Mouse (Mus musculus) right cerebral cortex, adult 2 months (tissue): ENCODE data around the gene Cacna2d2.
A peak's percentile ranks its signal among the peaks of the same experiment; 100 is the strongest.

Experiments
- DNase-seq, 2 experiments: peaks; one replicate each; pipeline ENCODE4 v3.0.0; 2021 to 2022; ENCODE audit warnings: low spot score in 2 of 2

The Cacna2d2 gene

DNA sequence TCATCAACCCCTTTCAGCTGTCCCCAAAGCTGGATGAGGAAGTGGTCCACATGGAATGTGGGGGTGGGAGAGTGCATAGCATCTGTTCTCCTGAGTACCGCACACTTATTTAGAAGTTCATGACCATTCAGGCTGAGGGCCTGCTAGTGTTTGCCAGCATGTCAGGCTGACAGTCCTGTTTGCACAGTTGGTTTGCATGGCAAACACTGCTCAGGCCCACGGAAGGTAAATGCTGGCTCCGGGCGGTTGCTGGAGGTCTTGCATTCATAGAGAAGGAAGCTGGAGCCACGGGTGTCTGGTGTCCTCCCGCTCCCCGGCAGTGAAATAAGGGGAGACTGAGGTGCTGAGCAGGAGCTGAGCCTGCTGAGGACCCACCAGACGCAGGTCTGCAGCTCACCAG is 53.7 kb downstream of the Cacna2d2 start:
- no peak for DNase-seq

DNA sequence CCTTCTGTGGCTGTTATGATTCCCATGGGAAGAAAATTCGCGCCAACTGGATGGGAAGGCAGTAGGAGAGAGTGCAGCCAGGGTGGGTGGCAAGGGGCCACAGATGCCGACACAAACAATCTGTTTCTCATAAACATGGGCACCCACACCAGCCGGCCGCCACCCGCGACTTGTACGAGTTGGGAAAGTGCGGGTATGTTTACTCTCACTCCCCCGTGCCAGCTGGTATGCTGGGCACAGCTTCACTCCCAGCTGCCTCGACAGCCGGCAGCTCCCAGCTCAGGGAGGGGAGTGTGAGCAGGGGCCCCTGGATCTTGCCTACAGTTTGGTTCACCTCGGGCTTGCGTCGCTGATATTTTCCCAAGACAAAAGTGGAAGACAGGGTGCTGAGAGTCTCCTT is 57.3 kb downstream of the Cacna2d2 start:
- peak; percentile 85 to 86 for DNase-seq

DNA sequence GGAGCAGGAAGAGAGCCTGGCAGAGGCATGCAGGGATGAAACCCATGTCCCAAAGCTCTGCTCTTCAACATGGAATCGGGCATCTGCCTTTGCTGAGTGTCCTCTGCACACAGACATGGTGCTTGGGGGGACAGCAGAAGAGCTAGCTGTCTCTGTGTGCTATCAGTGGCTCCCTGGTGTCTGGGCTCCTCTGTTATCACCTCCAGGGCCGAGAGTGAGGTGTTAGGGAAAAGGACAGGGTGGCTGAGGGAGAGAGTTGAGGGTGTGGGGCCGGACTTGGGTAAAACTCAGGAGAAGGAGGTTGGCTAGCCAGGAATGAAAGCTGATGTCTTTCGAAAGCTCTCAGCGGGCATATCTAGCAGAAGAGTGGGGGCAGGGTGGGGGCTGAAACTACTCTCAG is 63.5 kb downstream of the Cacna2d2 start:
- DNase-seq = no peak

DNA sequence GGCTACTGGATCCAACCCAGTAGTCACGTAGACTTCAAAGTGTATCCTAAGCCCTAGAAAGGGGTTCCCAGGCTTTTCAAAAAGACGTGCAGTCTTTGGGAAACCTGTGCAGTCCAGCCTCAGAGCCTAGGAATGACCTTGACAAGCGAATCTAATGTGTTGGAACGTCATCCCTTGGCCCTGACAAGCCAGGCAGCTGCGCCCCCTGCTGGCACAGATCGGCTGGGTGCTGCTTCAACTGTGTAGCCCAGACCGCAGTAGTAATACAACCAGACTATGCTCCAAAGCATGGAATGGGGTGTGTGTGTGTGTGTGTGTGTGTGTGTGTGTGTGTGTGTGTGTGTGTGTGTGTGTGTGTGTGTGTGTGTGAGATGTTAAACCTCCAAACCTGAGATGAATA is 64.1 kb downstream of the Cacna2d2 start:
- DNase-seq = peak; percentile 82 to 84

DNA sequence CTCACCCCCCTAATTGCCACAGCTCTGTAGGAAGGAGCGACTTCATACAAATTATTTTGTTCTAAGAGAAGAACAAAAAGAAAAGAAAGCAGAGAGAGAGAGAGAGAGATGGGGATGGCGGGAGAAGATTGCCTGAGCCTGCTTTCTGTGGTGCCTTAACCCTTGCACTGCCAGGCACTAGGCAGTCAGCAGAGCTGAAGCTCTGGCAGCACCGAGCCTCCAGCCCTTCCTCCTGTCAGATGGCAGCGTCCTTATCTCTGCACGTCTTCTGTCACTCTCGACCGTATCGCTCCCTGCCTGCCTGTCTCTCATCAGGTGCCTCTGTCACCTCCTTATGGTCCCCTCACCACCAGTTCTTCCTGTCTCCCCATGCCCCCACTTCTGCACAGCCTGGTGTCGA is 64.7 kb downstream of the Cacna2d2 start:
- no peak for DNase-seq

DNA sequence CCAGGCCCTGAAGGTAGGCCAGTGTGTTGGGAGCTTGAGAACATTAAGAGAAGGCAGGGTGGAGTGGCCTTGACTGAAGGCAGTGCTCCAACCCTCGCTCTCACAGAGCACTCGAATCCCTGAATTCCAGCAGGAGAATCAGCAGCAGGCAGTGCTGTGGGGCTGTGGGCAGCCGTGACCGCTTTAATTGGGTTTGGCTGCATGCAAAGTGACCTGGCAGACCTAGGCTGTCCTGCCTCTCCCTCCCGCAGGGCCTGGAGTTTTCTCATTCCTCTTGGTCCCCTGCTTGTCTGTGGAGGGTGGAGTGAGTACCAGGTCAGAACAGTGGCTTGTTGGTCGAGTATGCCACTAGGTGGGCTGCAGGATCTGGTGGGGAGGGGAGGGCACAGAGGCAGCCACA is 66.2 kb downstream of the Cacna2d2 start:
- no peak for DNase-seq

DNA sequence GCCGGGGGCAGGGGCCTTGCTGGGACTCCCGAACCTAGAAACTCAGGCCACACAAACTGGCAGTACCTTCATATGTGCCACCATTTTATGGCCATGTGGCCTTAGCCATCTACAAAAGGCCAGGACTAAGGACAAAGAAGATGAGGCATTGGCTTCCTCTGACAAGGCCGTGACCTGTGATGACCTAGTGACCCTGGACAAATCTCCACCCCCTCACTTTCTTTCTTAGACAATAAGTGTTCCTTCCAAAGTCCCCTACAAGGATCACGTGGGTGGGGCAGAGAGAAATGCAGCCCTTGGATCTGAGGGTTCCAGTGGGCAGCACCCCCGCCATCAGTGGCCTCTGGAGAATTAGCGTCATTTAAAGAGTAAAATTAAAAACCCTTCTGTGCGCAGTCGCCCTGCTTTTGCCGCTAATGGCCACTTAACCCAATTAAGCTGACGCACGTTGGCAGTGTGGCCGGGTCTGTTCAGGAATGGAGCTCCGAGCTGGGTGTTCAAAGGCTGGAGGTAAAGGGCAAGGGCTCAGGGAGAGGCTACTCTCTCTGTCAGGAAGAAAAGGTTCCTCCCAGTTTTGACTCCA is 69.9 kb downstream of the Cacna2d2 start:
- no peak for DNase-seq

DNA sequence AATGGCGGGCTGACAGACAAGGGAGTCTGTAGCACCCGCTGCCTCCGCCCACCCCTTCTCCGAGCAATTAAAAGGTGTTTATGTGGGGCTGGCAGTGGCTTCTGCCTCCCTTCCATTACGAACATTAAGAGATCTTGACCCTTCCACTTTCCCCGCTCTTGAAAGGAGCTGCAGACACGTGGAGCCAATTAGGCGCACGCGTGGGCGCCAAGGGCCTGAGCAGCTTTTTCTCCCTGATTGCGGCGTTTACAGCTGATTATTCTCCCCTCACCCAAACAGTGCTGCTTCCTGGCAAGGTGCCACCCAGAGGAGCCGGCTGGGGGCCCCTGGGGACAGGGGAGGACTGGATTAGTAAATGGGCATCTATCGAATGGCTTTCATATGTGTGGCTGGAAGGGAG is 71.0 kb downstream of the Cacna2d2 start:
- no peak for DNase-seq

DNA sequence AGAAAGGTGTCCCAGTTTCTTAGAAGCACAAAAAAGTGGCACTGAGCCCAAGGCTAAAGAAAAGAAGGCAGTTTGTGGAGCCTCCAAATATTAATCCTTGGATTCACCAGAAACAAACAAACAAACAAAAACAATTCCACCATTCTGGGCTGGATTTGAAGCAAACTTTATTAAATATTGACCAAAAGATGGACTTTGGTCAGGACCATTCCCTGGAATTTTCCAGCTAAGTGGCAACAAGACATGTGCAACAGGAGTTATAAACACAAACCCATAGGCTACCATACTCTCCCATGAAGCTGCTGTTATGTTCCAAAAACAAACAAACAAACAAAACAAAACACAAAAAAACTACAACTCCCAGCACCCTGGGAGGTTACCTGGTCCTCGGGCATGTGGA is 74.6 kb downstream of the Cacna2d2 start:
- DNase-seq = no peak

DNA sequence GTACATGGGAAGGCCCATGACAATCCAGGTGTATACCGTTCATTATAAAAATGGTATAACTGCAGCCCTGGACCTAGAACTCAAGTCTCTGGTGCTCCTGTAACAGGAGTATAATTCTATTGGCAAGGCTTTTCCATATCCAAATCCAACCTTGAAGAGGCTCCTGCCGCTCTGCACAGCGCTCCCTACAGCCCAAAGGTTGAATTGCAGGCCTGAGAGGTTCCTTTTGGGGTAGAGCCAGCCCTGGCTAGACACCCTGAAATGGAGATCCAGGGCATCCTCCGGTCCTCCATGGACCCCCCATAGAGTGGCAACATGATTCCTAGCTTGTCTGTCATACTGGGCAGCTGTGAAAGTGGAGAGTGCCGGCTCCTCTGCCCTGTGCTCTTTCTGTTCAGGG is 79.6 kb downstream of the Cacna2d2 start:
- DNase-seq = no peak

DNA sequence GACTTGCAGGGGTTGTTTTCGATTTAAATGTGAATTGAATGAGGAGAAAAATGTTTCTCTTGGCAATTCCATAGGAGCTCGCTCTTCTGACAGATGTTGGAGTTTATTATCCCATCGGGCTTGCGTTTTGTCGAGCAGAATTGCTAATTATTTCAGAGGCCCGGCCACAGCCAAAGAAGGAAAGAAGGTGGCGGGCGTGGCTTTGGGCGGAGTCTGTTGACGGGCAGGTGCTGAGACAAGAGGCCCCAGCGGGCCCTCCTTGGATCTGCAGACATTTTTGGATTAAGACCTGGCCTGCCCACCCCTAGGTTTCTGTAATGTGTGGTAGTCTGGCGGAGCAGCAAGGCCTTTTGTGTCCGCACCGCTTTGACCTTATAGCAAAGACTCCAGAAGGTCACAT is 80.2 kb downstream of the Cacna2d2 start:
- DNase-seq = no peak

DNA sequence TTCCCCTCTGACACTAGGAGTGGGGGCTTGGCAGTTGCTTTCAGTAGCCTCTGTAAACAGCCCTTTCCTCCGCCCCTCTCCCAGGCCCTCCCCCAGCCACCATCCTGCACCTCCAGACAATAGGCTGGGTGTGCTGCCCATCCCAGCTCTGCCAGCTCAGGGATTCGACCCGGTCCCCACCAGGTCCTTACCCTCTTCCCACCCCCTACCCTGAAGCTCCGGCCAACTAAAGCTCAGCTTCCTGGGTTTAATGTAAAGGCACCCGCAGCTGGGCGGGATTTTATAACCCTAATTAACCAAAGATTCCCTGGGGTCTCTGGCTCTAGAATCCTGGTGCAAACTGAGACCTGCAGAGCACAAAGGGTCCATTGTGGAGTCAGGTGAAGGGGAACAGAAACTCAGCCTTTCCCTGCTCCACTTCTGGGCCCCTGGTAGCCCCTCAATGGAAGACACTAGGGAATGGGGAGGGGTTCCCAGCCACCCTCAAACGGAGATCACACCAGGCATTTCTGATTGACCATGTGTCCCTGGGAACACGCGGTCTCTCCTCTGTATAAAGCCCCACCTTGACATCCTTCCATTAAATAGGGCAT is 81.2 kb downstream of the Cacna2d2 start:
- no peak for DNase-seq

DNA sequence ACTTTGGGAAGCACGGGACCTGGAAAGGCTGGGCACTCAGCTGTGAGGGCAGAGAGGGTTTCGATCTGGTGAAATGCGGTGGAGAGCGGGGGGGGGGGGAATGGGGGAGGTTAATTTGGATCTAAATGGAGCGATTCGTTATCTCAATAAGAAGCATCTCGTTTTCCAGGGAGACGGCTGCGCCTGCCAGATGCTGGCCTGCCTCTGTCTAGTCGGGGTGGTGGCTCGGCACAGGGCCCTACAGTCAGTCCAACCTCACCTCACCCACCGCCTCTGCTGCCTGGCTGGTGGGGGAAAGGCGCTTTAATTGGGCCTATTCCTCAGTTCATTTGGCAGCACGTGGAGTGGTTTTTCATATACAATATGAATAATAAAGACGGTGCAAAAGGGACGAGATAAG is 81.9 kb downstream of the Cacna2d2 start:
- no peak for DNase-seq

DNA sequence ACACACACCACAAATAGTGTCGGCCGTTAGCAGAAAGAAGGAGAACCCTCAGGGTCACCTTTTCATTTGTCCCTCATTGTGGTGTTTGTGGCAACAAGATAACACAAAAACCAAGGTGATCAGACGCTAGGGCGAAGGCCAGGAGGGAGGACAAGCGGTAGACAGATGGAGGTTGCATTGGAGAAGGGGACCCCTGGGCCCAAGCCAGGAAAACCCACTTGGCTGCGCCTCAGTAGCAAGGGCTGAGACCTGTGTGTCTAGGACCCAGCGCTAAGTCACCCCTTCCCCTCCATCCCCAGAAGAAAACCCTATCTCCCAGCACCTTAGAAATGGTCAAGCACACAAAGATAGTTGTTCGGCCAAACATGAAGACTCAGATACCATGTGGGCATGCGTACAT is 82.6 kb downstream of the Cacna2d2 start:
- DNase-seq = no peak

DNA sequence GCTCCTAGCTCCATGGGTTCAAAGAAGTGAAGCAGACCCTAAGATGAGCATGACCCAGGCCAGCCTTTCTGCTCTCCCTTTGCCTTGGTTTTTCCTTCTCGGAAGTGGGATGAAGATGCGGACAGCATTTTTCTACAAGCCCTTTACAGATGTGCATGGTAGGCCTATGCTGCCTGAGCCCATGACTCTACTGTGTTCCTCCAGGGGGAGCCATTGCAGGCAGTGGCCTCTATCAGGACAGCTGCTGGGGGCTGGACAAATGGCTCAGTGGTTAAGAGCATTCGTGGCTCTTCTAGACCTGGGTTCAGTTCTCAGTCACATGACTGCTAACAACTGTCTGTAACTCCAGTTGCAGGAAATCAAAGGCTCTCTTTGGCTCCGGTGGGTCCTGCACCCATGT is 83.4 kb downstream of the Cacna2d2 start:
- no peak for DNase-seq

DNA sequence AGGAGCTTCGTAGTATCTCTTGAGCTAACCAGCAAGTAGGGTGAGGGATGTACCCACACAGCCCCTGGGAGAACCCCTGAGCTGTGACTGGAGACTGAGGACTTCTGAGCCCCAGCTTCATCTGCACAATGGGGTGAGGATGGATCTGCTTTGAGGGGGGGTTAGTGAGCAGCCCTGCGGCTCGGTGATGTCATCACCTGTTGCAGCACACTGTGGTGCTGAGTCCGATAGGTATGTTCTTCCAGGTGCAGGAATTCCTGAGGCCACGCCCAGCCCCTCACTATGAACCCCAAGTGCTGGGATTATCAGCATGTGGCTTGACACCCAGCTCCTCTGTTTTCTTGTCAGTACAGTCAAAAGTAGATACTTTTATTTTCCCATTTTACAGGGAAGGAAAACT is 84.3 kb downstream of the Cacna2d2 start:
- DNase-seq = no peak

DNA sequence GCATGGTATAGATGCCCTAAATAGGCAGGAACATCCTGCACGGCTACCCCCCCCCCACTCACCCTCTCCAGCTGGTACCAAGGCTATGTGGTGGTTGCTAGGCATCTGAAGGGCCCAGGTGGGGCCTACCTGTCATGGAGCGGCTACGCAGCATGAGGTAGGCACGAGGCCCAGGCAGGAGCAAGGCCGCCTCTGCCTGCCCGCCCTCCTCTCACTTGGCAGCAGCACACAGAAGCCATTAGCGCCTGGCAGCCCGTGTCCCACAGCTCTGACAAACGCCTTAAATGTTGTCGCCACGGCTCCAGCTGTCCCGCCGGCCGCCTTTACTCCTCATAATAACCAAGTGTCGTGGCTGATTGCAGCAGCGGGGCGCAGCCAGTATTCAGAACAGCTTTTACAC is 84.9 kb downstream of the Cacna2d2 start:
- peak; percentile 35 to 36 for DNase-seq

DNA sequence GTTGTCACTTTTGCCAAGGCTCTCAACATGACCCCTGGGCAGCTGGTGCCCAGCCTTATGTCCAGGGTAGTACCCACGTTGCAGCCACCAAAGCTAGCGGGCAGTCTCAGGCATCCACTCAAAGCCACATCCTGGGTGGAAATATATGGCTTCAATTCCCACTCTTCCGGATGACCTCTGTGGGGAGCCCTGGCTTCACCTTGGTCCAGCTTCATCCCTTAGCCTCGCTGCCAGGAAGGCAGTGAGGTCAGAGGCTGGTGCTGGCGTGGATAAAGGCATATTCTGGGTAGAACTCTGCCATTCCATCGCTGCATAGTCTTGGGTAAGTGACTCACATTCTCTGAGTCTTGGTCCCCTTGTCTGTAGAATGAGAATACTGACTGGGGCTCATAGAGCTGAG is 85.4 kb downstream of the Cacna2d2 start:
- DNase-seq = no peak

DNA sequence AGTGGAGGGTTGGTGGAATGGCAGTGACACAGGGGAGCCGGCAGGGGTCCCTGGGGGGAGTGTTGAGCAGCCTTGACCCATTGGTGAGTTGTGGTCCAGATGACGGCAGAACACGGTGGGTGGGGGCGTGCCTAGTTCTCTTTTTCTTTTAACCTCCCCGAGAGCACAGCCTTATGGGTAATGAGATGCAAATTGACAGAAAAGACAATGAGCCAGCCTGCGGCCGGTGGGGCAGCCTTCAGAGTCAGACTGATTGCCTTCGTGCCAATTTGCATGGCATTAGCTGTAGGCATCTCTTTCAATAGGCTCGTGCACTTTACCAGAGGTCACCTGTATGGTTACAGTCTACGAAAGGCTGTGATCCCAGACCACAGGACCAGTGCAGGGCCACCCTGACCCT is 86.7 kb downstream of the Cacna2d2 start:
- no peak for DNase-seq

DNA sequence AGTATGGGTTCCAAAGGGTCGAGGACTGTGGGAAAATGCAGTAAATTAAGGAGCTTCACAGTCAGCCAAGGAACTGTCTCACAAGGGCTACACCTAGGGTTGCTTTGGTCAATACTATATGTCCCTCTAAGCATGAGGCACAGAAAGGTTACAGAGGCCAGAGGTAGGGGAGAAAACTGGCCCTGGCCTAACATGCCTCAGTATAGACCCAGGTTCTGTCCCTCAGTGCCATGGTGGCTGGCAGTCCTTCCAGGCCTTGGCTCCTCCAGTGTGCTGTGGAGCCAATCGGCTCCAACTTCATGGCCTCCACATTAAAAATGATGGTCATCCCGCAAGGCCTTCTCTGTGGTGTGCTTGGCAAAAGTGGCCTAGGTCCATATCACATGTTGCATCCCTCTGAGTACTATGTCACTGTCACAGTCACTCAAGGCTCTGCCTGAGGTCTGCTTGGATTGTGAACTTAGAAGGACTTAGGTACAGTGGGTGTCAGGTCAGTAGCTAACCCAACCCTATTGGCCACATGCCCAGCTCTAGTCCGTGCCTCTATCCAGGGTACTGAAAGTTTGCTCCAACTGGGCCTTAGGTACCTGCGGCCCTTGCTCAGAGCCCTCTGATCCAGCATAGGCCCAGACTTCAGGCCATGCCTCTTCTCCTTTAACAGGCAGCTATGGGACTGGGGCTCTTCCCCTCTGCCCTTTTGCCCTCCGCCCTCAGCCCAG is 87.3 kb downstream of the Cacna2d2 start:
- no peak for DNase-seq

DNA sequence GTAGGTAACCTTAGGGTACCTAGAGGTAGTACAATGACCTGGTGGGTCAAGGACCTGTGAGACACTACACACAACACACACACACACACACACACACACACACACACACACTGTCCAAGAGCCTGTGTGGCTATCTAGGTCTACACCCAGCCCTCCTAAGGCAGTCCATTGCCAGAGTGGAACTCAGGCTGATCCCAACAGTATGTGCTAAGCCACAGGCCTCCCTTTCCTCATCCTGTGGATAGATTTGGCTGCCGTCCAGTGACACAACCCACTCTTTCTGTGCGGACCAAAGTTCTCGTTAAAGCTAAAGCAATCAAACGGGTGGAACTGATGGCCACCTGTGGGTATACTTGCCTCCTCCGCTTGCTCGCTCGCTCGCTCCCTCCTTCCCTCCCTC is 90.7 kb downstream of the Cacna2d2 start:
- no peak for DNase-seq

DNA sequence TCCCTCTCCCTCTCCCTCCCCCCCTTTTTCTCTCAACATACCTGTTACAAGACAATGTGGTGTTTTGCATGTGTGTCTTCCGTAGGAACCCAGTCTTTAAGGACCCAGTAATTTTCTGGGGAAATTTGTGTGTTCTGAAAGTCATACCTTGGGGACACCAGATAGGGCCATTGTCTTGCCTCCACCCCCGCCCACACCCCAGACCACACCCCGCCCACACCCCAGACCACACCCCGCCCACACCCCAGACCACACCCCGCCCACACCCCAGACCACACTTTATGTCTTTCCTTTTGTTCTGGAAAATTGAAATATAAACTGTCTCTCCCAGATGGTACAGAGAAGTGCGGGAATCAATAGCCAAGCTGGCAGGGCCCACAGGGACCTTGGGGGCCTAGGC is 91.2 kb downstream of the Cacna2d2 start:
- DNase-seq = no peak

DNA sequence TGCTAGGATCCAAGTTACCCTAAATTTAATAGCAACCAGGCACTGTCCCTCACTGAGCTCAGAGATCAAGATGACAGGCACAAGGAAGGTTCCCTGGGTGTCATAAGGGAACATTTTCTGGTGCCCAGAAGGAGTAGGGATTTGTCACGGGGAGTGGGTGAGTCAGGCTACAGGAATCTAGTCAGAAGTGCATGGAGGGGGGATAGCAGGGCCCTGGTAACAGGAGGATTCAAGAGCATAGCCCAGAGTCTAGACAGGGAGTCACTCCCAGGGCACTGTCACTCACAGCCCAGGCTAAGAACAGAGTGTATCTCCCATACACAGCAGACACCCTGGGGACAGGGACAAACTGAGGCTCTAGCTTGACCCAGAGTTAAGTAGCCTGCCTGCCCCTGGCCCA is 94.1 kb downstream of the Cacna2d2 start:
- no peak for DNase-seq

DNA sequence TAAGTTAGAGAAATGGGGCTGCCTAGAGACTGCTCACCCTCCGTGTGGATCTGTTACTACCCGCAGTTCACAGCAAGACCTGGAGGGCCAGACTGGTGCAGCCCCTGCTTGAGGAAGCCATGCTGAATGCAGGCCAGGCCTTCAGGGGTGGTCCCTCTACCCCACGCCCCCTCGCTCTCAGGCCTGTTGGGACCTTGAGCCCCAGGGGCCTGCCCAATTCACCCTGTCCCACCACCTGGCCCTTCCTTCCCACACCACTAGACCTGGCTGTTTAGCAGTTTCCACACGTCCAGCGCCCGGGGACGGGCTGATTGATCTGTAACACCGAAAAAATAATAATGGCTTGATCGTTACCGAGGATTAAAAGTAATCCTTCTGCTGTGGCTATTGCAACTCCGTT is 94.8 kb downstream of the Cacna2d2 start:
- no peak for DNase-seq
